Mouse (Mus musculus) testis, adult 10 weeks (tissue): Measurements from ENCODE around the gene Siglech. TPM values are rescaled to one million over a fixed set of nuclear protein-coding genes. Genes with fewer than 3 reads are reported as not detected.

Source experiments
- polyA plus RNA-seq: library from polyadenylated mRNA; stranded (reverse); fragments of 350-450 nt; fragmentation: Illumina TruSeq; extraction: RNeasy Lipid Tissue Mini Kit (QIAGEN cat#74804); gene quantifications from one replicate; pipeline ENCODE4 v1.2.3, GENCODE M21; 2014; ENCODE audit warnings: low read depth, low replicate concordance

Gene Siglech
- 0.17 TPM for polyA plus RNA-seq

GRCm38 (mm10) chr7:55767926-55768325 lies at the start of gene Siglech:
Gene Siglech (plus strand): TSS chr7:55768178.

GRCm38 (mm10) chr7:55793952-55794603 lies 26.1 kb downstream of the Siglech start, which contains the start of gene Tubgcp5:
Gene Tubgcp5 (plus strand): TSS chr7:55794154.

Other genes starting within 250 kb of the Siglech start
- gene Tubgcp5, start 26.0 kb downstream of the Siglech start, polyA plus RNA-seq = 31.7 TPM
- 13.7 TPM for gene Cyfip1, start 73.6 kb downstream of the Siglech start, polyA plus RNA-seq
- 36.0 TPM for gene Nipa2, start 194.3 kb downstream of the Siglech start, polyA plus RNA-seq